Mouse (Mus musculus) testis, adult 2 months (tissue): ENCODE data around the gene Hcn3.

ENCODE experiments used
- CTCF ChIP-seq: fragments of 200-500 bp; IDR thresholded peaks from 2 replicates; pipeline ENCODE4 v1.5.1; 2012; ENCODE audit warnings: low read depth, mild to moderate bottlenecking, inconsistent platforms, low read length, moderate library complexity; ENCODE audit not compliant: control insufficient read depth, insufficient read depth, insufficient replicate concordance
- POLR2A ChIP-seq: fragments of 200-500 bp; IDR thresholded peaks from 2 replicates; pipeline ENCODE4 v1.6.1; 2012; ENCODE audit warnings: low read depth, mild to moderate bottlenecking, inconsistent platforms, low read length, moderate library complexity; ENCODE audit not compliant: control insufficient read depth

DNA sequence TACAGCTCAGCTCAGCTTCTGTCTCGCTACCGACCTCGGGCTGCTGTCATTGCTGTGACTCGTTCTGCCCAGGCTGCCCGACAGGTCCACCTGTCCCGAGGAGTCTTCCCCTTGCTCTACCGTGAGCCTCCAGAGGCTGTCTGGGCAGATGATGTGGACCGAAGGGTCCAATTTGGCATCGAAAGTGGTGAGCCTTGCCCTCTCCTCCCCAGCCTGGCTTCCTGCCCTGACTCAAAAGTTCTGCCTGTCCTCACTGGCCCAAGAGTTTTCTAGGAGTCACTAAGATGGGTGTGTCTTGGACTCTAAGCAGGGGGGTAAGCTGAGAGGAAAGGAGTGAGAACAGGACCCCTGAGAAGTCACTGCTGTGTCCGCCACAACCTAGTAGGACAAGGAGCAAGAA, 15.2 kb downstream of the Hcn3 start:
- TF ChIP-seq CTCF (no peak), POLR2A (no peak)
